Mouse (Mus musculus): ENCODE data around the gene Sec14l2. TPM values are rescaled to one million over a fixed set of nuclear protein-coding genes. Genes with fewer than 3 reads are reported as not detected.

Gene Sec14l2
- total and polyA plus RNA-seq, 2 experiments: 302 to 349 TPM

DNA sequence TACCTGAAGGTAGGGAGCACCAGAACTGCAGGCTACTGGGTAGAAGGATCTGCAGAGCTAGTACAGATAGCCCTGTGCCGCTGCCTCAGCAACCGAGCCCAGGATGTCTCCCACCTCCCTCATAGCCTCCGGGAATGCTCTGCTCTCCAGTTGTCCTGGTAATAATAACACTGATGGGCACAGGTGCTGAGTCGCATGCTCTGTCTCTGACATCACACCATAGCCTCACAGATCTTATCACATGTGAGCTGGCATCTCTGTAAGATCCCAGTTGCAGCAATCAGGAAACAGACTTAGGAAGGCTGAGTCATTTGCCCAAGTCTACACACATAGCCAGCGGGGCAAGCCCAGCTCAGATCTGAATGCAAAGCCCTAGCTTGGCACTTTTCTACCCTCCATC lies 21.4 kb downstream of the Sec14l2 start:
- Histone ChIP-seq H3K9ac (ENCODE audit: low read depth, low read length) (no peak overlapping the region), H3K27ac (replicated peaks; ENCODE audit: insufficient read depth, low read depth, low read length) (no peak overlapping the region), H3K79me2 (ENCODE audit: control insufficient read depth, insufficient read depth, low read length) (no peaks in the 10 kb centered on the region), H3K4me1 (ENCODE audit: control insufficient read depth, insufficient read depth, low read length) (0 out of 2 replicates have a peak, but pooled peaks cover 2% of the 10 kb centered on the region), H3K27me3 (ENCODE audit: control insufficient read depth, insufficient read depth, low read length) (no peaks in the 10 kb centered on the region), H3K4me3 (ENCODE audit: insufficient read depth, low read depth, low read length) (no peak overlapping the region), H3K36me3 (ENCODE audit: control insufficient read depth, insufficient read depth, low read length) (peaks cover 66% of the 10 kb centered on the region)
- TF ChIP-seq POLR2A (IDR thresholded peaks at IDR 0.05; ENCODE audit: extremely low read depth, insufficient read depth, low read length) (no peak), CTCF (IDR thresholded peaks at IDR 0.05; ENCODE audit: low read depth, low read length) (no peak)
- no peak for DNase-seq (ENCODE audit: extremely low read depth, low read depth, low spot score)
- 82% methylated on average over 5 of the region's 5 CpGs for WGBS

- Histone ChIP-seq H3K9ac (ENCODE audit: low read depth, low read length) (no peak overlapping the region), H3K4me1 (ENCODE audit: control insufficient read depth, insufficient read depth, low read length) (no peaks in the 10 kb centered on the region), H3K27ac (replicated peaks; ENCODE audit: insufficient read depth, low read depth, low read length) (no peak overlapping the region), H3K36me3 (ENCODE audit: control insufficient read depth, insufficient read depth, low read length) (peaks cover 49% of the 10 kb centered on the region), H3K4me3 (ENCODE audit: insufficient read depth, low read depth, low read length) (no peak overlapping the region), H3K27me3 (ENCODE audit: control insufficient read depth, insufficient read depth, low read length) (no peaks in the 10 kb centered on the region), H3K79me2 (ENCODE audit: control insufficient read depth, insufficient read depth, low read length) (no peaks in the 10 kb centered on the region)
- WGBS: 84% methylated on average over 3 of the region's 3 CpGs
- DNase-seq (ENCODE audit: extremely low read depth, low read depth, low spot score): no peak
- TF ChIP-seq POLR2A (IDR thresholded peaks at IDR 0.05; ENCODE audit: extremely low read depth, insufficient read depth, low read length): no peak
- no peak for TF ChIP-seq CTCF (IDR thresholded peaks at IDR 0.05; ENCODE audit: low read depth, low read length)
Measured at GRCm38 (mm10) chr11:4099447-4099846, 23.8 kb downstream of the Sec14l2 start.

GRCm38 (mm10) chr11:4098816-4099215 lies 24.4 kb downstream of the Sec14l2 start:
- H3K27me3 ChIP-seq (ENCODE audit: control insufficient read depth, insufficient read depth, low read length): no peaks in the 10 kb centered on the region
- H3K79me2 ChIP-seq (ENCODE audit: control insufficient read depth, insufficient read depth, low read length): no peaks in the 10 kb centered on the region
- H3K27ac ChIP-seq (replicated peaks; ENCODE audit: insufficient read depth, low read depth, low read length): no peak overlapping the region
- WGBS: 69% methylated on average over 7 of the region's 7 CpGs
- peaks cover 5% of the 10 kb centered on the region for H3K4me1 ChIP-seq (ENCODE audit: control insufficient read depth, insufficient read depth, low read length)
- no peak for DNase-seq (ENCODE audit: extremely low read depth, low read depth, low spot score)
- H3K36me3 ChIP-seq (ENCODE audit: control insufficient read depth, insufficient read depth, low read length): peaks cover 48% of the 10 kb centered on the region
- no peak overlapping the region for H3K9ac ChIP-seq (ENCODE audit: low read depth, low read length)
- H3K4me3 ChIP-seq (ENCODE audit: insufficient read depth, low read depth, low read length): no peak overlapping the region
- TF ChIP-seq CTCF (IDR thresholded peaks at IDR 0.05; ENCODE audit: low read depth, low read length) (no peak), POLR2A (IDR thresholded peaks at IDR 0.05; ENCODE audit: extremely low read depth, insufficient read depth, low read length) (no peak)

DNA sequence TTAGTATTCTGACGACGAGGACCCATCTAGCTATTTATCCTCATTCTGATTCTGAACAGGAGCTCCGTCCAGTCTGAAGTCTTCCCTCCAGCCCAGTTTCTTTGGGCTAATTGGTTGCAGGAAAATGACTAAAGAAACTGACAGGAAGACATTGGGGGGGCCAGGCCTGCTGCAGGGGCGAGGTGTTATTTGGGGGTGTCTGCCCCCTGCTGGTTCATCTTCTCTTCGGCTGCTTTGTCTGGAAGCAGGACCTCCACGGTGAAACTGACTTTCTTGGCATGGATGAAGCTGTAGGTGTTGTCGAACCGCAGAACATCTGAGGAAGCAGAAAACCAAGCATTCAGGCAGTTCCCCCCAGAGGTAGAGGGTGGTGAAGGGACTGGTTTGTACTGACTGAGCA lies 25.1 kb downstream of the Sec14l2 start:
- Histone ChIP-seq H3K4me3 (ENCODE audit: insufficient read depth, low read depth, low read length) (no peak overlapping the region), H3K27ac (replicated peaks; ENCODE audit: insufficient read depth, low read depth, low read length) (no peak overlapping the region), H3K27me3 (ENCODE audit: control insufficient read depth, insufficient read depth, low read length) (no peaks in the 10 kb centered on the region), H3K9ac (ENCODE audit: low read depth, low read length) (no peak overlapping the region), H3K79me2 (ENCODE audit: control insufficient read depth, insufficient read depth, low read length) (no peaks in the 10 kb centered on the region), H3K36me3 (ENCODE audit: control insufficient read depth, insufficient read depth, low read length) (peaks cover 41% of the 10 kb centered on the region), H3K4me1 (ENCODE audit: control insufficient read depth, insufficient read depth, low read length) (peaks cover 9% of the 10 kb centered on the region)
- 63% methylated on average over 8 of the region's 8 CpGs for WGBS
- peak; percentile 15 for DNase-seq (ENCODE audit: extremely low read depth, low read depth, low spot score)
- no peak for TF ChIP-seq POLR2A (IDR thresholded peaks at IDR 0.05; ENCODE audit: extremely low read depth, insufficient read depth, low read length)
- peak; percentile 35 for TF ChIP-seq CTCF (IDR thresholded peaks at IDR 0.05; ENCODE audit: low read depth, low read length)

- H3K27me3 ChIP-seq (ENCODE audit: control insufficient read depth, insufficient read depth, low read length): no peaks in the 10 kb centered on the region
- WGBS: 35% methylated on average over 10 of the region's 10 CpGs
- no peak for DNase-seq (ENCODE audit: extremely low read depth, low read depth, low spot score)
- TF ChIP-seq CTCF (IDR thresholded peaks at IDR 0.05; ENCODE audit: low read depth, low read length) (no peak), POLR2A (IDR thresholded peaks at IDR 0.05; ENCODE audit: extremely low read depth, insufficient read depth, low read length) (no peak)
- peaks cover 12% of the 10 kb centered on the region for H3K4me1 ChIP-seq (ENCODE audit: control insufficient read depth, insufficient read depth, low read length)
- H3K79me2 ChIP-seq (ENCODE audit: control insufficient read depth, insufficient read depth, low read length): no peaks in the 10 kb centered on the region
- H3K36me3 ChIP-seq (ENCODE audit: control insufficient read depth, insufficient read depth, low read length): peaks cover 37% of the 10 kb centered on the region
- H3K4me3 ChIP-seq (ENCODE audit: insufficient read depth, low read depth, low read length): peak overlapping the region; percentile 42
- peak overlapping the region; percentile 16 for H3K27ac ChIP-seq (replicated peaks; ENCODE audit: insufficient read depth, low read depth, low read length)
- peak overlapping the region; percentile 40 for H3K9ac ChIP-seq (ENCODE audit: low read depth, low read length)
Measured at GRCm38 (mm10) chr11:4097091-4097621, 26.1 kb downstream of the Sec14l2 start.
